Mouse (Mus musculus) hindbrain, embryonic 11.5 days (tissue): ENCODE data around the gene Vil1. TPM values are rescaled to one million over a fixed set of nuclear protein-coding genes. Genes with fewer than 3 reads are reported as not detected.
A peak's percentile ranks its signal among the peaks of the same experiment; 100 is the strongest.

Source experiments
- ATAC-seq: fragments of 200-750 bp; cut with Nextera tagmentation; 2 replicates; pipeline ENCODE4 v1.8.0; 2017; ENCODE audit warnings: mild to moderate bottlenecking, moderate TSS enrichment, moderate library complexity; ENCODE audit not compliant: low FRiP score
- DNase-seq: peaks from one replicate; pipeline ENCODE4 v3.0.0-alpha.2; 2015; ENCODE audit warnings: low spot score
- H3K27ac ChIP-seq: fragments of 300-500 bp; sonication (generic); 2 replicates; pipeline ENCODE4 v1.5.1; 2014; ENCODE audit warnings: mild to moderate bottlenecking, low read depth, low read length
- H3K27me3 ChIP-seq: fragments of 300-500 bp; sonication (generic); 2 replicates; pipeline ENCODE4 v1.6.1; 2014; ENCODE audit warnings: mild to moderate bottlenecking, low read length, moderate library complexity, mixed read lengths; ENCODE audit not compliant: control insufficient read depth, insufficient read depth
- H3K36me3 ChIP-seq: fragments of 300-500 bp; sonication (generic); 2 replicates; pipeline ENCODE4 v1.6.1; 2014; ENCODE audit warnings: mild to moderate bottlenecking, low read length, moderate library complexity, mixed read lengths; ENCODE audit not compliant: control insufficient read depth, insufficient read depth
- H3K4me1 ChIP-seq: fragments of 300-500 bp; sonication (generic); replicated peaks from 2 replicates; pipeline ENCODE4 v1.6.1; 2014; ENCODE audit warnings: low read length, mixed read lengths; ENCODE audit not compliant: control insufficient read depth, insufficient read depth
- H3K4me2 ChIP-seq: fragments of 300-500 bp; sonication (generic); replicated peaks from 2 replicates; pipeline ENCODE4 v1.6.1; 2014; ENCODE audit warnings: mild to moderate bottlenecking, low read depth, low read length
- H3K4me3 ChIP-seq: fragments of 300-500 bp; sonication (generic); 2 replicates; pipeline ENCODE4 v1.5.1; 2014; ENCODE audit warnings: low read depth, low read length
- H3K9ac ChIP-seq: fragments of 300-500 bp; sonication (generic); 2 replicates; pipeline ENCODE4 v1.6.1; 2014; ENCODE audit warnings: low read depth, low read length
- H3K9me3 ChIP-seq: fragments of 300-500 bp; sonication (generic); 2 replicates; pipeline ENCODE4 v1.6.1; 2016; ENCODE audit warnings: low read length; ENCODE audit not compliant: control insufficient read depth
- WGBS: fragments of 180-500 bp; shearing (Covaris S2); extraction: QIAGEN DNeasy Blood & Tissue Kit; methylation state at CpG from one replicate; pipeline ENCODE4 v1.1.7; 2014; 5-methylcytosine and 5-hydroxymethylcytosine counted together
- polyA plus RNA-seq: library from polyadenylated mRNA; unstranded; fragments of >200 nt; fragmentation: Nextera tagmentation; extraction: Ambion mirVana; gene quantifications from 2 replicates; pipeline ENCODE4 v1.2.1, GENCODE M21; 2014

The Vil1 gene
- polyA plus RNA-seq, 1 experiment from 2014 or later, result 0.11 TPM

DNA sequence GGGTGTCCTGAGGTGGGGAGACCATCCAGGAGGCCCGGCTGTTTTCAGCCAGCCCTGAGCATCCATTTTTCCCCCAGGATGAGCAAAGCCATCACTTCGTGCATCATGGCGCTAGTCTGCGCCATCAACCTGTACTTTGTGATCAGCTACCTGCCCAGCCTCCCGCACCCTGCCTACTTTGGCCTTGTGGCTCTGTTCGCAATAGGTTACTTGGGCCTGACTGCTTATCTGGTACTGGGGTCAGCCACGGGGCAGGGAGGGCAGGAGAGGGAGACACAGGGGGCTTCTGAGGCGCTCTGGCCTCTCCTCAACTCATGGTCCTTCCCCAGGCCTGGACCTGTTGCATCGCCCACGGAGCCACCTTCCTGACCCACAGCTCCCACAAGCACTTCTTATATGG, 24.1 kb upstream of the Vil1 start:
- H3K4me3 ChIP-seq, result no peak overlapping the region
- no peak for ATAC-seq
- no peaks in the 10 kb centered on the region for H3K9me3 ChIP-seq
- H3K27ac ChIP-seq, result no peak overlapping the region
- no peaks in the 10 kb centered on the region for H3K36me3 ChIP-seq
- 93% methylated on average over 10 of the region's 10 CpGs for WGBS
- no peak for DNase-seq
- H3K4me2 ChIP-seq, result no peak overlapping the region
- no peaks in the 10 kb centered on the region for H3K27me3 ChIP-seq
- H3K4me1 ChIP-seq, result peaks cover under 1% of the 10 kb centered on the region; the same call in 1 of the 2 replicates
- H3K9ac ChIP-seq, result no peak overlapping the region

DNA sequence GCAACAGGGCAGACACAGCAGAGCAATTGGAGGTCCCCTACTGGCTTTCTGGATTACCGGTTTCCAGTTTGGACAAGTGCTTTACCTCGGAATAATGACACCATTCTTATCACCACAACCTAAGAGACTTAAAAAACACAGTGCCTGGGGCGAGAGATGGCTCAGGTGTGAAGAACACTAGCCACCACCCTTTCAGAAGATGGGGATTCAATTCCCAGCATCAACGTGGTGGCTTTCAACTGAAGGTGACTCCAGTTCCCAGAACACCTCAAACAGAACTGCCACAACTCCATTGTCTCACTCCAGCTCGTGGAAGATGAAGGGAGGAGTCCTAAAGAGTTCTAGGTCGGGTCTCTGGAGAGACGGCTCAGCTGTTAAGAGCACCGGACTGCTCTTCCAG, 23.6 kb upstream of the Vil1 start:
- no peaks in the 10 kb centered on the region; the same call in 1 of the 2 replicates for H3K27me3 ChIP-seq
- DNase-seq, result no peak
- 86% methylated on average over 8 of the region's 8 CpGs for WGBS
- no peak overlapping the region for H3K4me3 ChIP-seq
- no peaks in the 10 kb centered on the region for H3K36me3 ChIP-seq
- peaks cover 3% of the 10 kb centered on the region; the same call in 1 of the 2 replicates for H3K4me1 ChIP-seq
- H3K4me2 ChIP-seq, result no peak overlapping the region
- no peak overlapping the region for H3K27ac ChIP-seq
- ATAC-seq, result no peak
- no peak overlapping the region for H3K9ac ChIP-seq
- H3K9me3 ChIP-seq, result no peaks in the 10 kb centered on the region

DNA sequence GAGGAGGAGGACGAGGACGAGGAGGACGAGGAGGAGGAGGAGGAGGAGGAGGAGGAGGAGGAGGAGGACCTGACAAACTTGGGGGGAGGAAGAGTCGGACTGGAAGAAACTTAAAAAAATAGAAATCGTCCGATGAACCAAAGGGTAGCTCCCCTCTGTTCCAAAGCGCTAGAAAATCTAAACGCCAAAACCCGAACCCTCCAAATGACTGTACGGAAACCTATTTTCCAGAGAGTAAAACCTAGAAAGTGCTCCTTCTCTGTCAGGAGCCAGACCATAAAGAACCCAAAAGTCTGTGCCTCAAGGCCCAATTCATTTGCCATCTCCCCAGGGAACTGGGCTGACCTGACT, 22.8 kb upstream of the Vil1 start:
- H3K36me3 ChIP-seq, result no peaks in the 10 kb centered on the region
- ATAC-seq, result no peak
- DNase-seq, result no peak
- no peaks in the 10 kb centered on the region for H3K9me3 ChIP-seq
- H3K9ac ChIP-seq, result peak overlapping the region; percentile 65
- H3K4me2 ChIP-seq, result peak overlapping the region; percentile 57
- peak overlapping the region; percentile 84 for H3K27ac ChIP-seq
- H3K4me1 ChIP-seq, result peaks cover 3% of the 10 kb centered on the region; the same call in 1 of the 2 replicates
- H3K27me3 ChIP-seq, result no peaks in the 10 kb centered on the region; the same call in 1 of the 2 replicates
- 57% methylated on average over 7 of the region's 10 CpGs for WGBS
- peak overlapping the region; percentile 52 for H3K4me3 ChIP-seq

DNA sequence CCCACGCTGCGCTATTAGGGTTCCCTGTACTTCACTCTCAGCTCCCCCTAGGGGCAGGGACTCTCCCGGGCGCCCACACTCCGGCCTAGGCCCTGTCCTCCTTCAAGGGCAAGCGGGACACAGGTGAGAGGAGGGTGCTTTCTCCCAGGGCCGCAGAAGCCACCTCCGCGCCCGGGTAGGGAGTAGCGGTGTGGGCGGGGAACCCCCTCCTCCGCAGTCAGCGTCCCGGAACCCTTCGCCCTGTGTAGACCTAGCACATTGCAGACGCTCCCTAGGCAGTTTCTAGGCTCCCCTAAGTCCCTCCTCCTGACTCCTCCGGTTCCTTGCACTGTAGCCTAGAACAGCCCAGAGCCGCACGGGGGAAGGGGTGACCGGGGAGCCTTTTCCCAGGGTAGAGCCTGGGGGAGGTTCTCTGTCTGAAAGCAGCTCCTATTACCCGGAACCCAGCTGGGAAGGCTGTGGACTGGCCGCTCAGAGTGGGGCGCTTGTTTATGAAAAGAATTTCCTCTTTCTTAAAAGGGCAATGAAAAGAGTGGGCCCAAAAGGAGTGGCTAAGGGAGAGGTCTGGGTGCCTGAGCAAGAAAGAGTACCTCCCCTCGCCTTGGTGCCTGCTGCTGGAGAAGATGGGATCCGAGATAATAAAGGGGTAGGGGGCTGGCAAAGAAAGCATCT, 22.3 kb upstream of the Vil1 start:
- H3K4me1 ChIP-seq, result peaks cover 3% of the 10 kb centered on the region; the same call in 1 of the 2 replicates
- H3K36me3 ChIP-seq, result no peaks in the 10 kb centered on the region
- under 1% methylated on average over 26 of the region's 26 CpGs for WGBS
- no peaks in the 10 kb centered on the region; the same call in 1 of the 2 replicates for H3K27me3 ChIP-seq
- peak overlapping the region; percentile 52 for H3K4me3 ChIP-seq
- H3K4me2 ChIP-seq, result peak overlapping the region; percentile 57
- H3K9ac ChIP-seq, result peak overlapping the region; percentile 65
- peak; percentile 86 for ATAC-seq
- no peaks in the 10 kb centered on the region for H3K9me3 ChIP-seq
- peak overlapping the region; percentile 84 for H3K27ac ChIP-seq
- peak; percentile 97 for DNase-seq

DNA sequence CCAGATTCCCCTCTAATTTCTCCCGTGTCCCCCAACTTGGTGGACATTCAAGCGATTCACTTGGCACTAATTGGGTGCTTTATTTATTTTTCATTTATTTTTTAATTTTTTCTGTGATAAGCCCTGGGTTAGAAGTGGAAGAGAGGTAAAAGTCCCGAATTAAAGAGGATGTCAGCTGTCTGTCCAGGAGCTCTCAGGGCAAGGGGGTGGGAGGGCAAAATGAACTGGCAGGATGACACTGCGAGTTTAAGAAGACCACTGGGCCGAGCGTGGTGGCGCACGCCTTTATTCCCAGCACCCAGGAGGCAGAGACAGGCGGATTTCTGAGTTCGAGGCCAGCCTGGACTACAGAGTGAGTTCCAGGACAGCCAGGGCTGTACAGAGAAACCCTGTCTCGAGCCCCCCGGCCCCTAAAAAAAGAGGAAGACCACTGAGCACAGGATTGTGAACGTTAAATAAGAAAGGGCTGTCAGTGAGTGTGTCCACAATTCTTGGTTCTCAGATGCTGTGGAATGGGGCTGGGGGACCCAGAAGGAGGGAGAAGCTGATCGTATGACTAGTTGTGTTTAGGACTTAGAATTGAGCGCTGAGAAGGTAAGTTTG, 21.7 kb upstream of the Vil1 start:
- Histone ChIP-seq H3K9me3 (no peaks in the 10 kb centered on the region), H3K4me1 (peaks cover 3% of the 10 kb centered on the region), H3K9ac (no peak overlapping the region), H3K4me3 (peak overlapping the region; percentile 52), H3K36me3 (no peaks in the 10 kb centered on the region), H3K27ac (peak overlapping the region; percentile 84; the same call in 1 of the 2 replicates), H3K4me2 (0 out of 2 replicates have a peak overlapping the region, but pooled peaks have one; percentile 57), H3K27me3 (no peaks in the 10 kb centered on the region; the same call in 1 of the 2 replicates)
- ATAC-seq (no peak), DNase-seq (peak; percentile 35)
- 50% methylated on average over 15 of the region's 15 CpGs for WGBS

DNA sequence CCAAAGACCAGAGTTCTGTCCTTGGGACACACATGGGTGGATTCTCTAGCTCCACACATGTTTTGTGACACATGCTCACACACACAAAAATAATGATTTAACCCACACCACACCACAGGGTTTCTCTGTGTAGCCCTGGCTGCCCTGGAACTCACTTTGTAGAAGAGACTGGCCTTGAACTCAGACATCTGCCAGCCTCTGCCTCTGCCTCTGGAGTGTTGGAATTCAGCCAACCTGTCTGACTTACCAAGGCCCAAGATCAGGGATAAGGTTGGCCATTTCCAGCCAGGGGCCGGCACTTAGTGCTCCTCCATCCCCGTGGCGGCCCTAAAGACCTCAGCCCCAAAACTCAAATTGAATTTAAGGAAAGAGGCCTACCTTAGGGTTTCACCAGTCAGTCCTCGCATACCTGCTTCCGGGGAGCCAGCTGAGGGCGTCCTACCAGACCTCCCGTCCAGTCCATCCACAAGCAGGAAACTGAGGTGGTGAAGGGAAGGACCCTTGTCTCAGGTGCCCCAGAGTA, 20.7 kb upstream of the Vil1 start:
- 77% methylated on average over 7 of the region's 7 CpGs for WGBS
- H3K27me3 ChIP-seq, result no peaks in the 10 kb centered on the region; the same call in 1 of the 2 replicates
- no peak for ATAC-seq
- H3K9ac ChIP-seq, result no peak overlapping the region
- no peak overlapping the region for H3K4me3 ChIP-seq
- H3K9me3 ChIP-seq, result no peaks in the 10 kb centered on the region
- H3K27ac ChIP-seq, result no peak overlapping the region
- peaks cover 6% of the 10 kb centered on the region for H3K4me1 ChIP-seq
- DNase-seq, result no peak
- H3K36me3 ChIP-seq, result no peaks in the 10 kb centered on the region
- H3K4me2 ChIP-seq, result no peak overlapping the region

DNA sequence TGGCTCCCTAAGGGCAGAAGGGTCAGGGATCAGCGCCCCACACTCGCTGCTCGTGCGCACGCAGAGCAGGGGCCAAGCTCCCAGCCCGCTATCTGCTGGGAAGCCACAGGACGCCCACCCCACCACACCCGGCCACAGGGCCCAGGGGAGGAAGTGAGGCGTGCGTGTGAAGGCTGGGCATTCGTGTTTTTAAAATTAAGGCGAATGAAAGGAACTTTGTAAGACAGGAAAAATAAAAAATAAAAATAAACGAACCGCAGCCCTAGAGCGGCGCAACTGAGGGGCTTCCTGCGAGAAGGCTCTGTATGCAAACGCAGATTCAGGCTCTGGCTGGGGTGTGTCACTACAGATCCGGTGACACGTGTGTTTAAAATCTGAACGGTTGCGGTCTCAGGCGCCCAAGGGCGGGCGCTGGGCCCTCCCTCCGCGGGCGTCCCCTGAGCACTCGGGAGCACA, 19.3 kb upstream of the Vil1 start:
- H3K36me3 ChIP-seq, result peaks cover 2% of the 10 kb centered on the region; the same call in 1 of the 2 replicates
- H3K9me3 ChIP-seq, result no peaks in the 10 kb centered on the region
- H3K4me2 ChIP-seq, result peak overlapping the region; percentile 35
- WGBS, result 3% methylated on average over 29 of the region's 29 CpGs
- DNase-seq, result peak; percentile 29
- H3K4me3 ChIP-seq, result peak overlapping the region; percentile 12; the same call in 1 of the 2 replicates
- peaks cover 6% of the 10 kb centered on the region for H3K4me1 ChIP-seq
- no peak for ATAC-seq
- no peak overlapping the region for H3K27ac ChIP-seq
- H3K27me3 ChIP-seq, result no peaks in the 10 kb centered on the region; the same call in 1 of the 2 replicates
- no peak overlapping the region for H3K9ac ChIP-seq

DNA sequence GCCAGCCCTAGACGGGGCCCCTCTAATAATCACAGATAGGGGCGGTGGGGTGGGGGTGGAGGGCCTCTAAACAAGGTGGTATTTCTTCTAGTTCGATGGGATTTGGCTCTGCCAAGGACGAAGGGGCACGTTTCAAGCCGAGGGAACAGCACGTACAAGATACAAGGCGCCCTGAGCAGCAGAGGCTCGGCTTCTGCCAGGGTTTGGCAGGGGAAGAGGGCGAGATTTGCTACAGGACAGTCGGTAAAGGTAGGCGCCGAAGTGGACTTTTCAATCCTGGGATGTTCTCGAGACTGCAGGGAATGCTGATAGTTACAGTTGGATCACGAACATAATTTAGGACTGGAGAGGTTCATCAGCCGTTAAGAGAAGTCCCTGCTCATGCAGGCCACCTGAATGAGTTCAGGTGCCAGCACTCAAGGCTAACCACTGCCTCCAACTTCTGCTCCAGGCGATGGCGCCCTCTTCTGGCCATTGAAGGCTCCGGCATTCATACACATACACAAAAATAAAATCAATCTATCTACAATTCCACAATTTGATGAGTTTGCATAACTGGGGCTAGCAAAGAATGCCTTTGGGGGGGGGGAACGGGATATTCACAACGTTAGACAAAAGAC, 18.8 kb upstream of the Vil1 start:
- no peak overlapping the region for H3K27ac ChIP-seq
- 9% methylated on average over 21 of the region's 21 CpGs for WGBS
- H3K9ac ChIP-seq, result no peak overlapping the region

More for the DNA sequence above, 18.8 kb upstream of the Vil1 start:
- peak; percentile 76 for DNase-seq
- Histone ChIP-seq H3K4me2 (peak overlapping the region; percentile 35), H3K4me1 (peaks cover 6% of the 10 kb centered on the region), H3K9me3 (no peaks in the 10 kb centered on the region), H3K27me3 (no peaks in the 10 kb centered on the region; the same call in 1 of the 2 replicates), H3K4me3 (peak overlapping the region; percentile 91; the same call in 1 of the 2 replicates), H3K36me3 (peaks cover 2% of the 10 kb centered on the region; the same call in 1 of the 2 replicates)
- ATAC-seq, result no peak
